Mouse (Mus musculus): ENCODE measurements around the gene Casp8.
A peak's percentile ranks its signal among the peaks of the same experiment; 100 is the strongest.
"Not testable (repeated sequence)": the region's sequence is repeated elsewhere in the genome, so short reads cannot be mapped to it uniquely, and the experiment has no call there.

Casp8 gene

GRCm38 (mm10) chr1:58795291-58796058 lies at the start of gene Casp8:
Gene Casp8 (plus strand): TSS chr1:58795374.
- no peak for DNase-seq (ENCODE audit: low spot score)

GRCm38 (mm10) chr1:58746880-58747279 lies 48.3 kb upstream of the Casp8 start:
- no peak for DNase-seq (ENCODE audit: low spot score)

- no peak for DNase-seq (ENCODE audit: low spot score)
These were observed 35.7 kb upstream of the Casp8 start for GRCm38 (mm10) chr1:58759451-58759850.

GRCm38 (mm10) chr1:58760581-58760980 lies 34.6 kb upstream of the Casp8 start:
- DNase-seq (ENCODE audit: low spot score): no peak

GRCm38 (mm10) chr1:58761391-58762275 lies 33.5 kb upstream of the Casp8 start:
- DNase-seq (ENCODE audit: low spot score): not testable (repeated sequence)

- no peak for DNase-seq (ENCODE audit: low spot score)
These were observed 32.6 kb upstream of the Casp8 start for GRCm38 (mm10) chr1:58762576-58762975.

GRCm38 (mm10) chr1:58766446-58766845 lies 28.7 kb upstream of the Casp8 start:
- DNase-seq (ENCODE audit: low spot score): not testable (repeated sequence)

GRCm38 (mm10) chr1:58769136-58769535 lies 26.0 kb upstream of the Casp8 start:
- DNase-seq (ENCODE audit: low spot score): no peak

- no peak for DNase-seq (ENCODE audit: low spot score)
These were observed 25.5 kb upstream of the Casp8 start for GRCm38 (mm10) chr1:58769701-58770100.

GRCm38 (mm10) chr1:58770111-58770720 lies 25.0 kb upstream of the Casp8 start:
- peak; percentile 34 for DNase-seq (ENCODE audit: low spot score)

GRCm38 (mm10) chr1:58772084-58772483 lies 23.1 kb upstream of the Casp8 start:
- no peak for DNase-seq (ENCODE audit: low spot score)

GRCm38 (mm10) chr1:58773280-58773679 lies 21.9 kb upstream of the Casp8 start:
- DNase-seq (ENCODE audit: low spot score): no peak

GRCm38 (mm10) chr1:58773905-58774304 lies 21.3 kb upstream of the Casp8 start:
- no peak for DNase-seq (ENCODE audit: low spot score)

- DNase-seq (ENCODE audit: low spot score): no peak
These were observed 19.8 kb upstream of the Casp8 start for GRCm38 (mm10) chr1:58775361-58775760.

- no peak for DNase-seq (ENCODE audit: low spot score)
These were observed 17.6 kb upstream of the Casp8 start for GRCm38 (mm10) chr1:58777583-58777982.

GRCm38 (mm10) chr1:58778226-58778625 lies 16.9 kb upstream of the Casp8 start:
- no peak for DNase-seq (ENCODE audit: low spot score)

GRCm38 (mm10) chr1:58786276-58786675 lies 8.9 kb upstream of the Casp8 start:
- no peak for DNase-seq (ENCODE audit: low spot score)

GRCm38 (mm10) chr1:58788410-58788809 lies 6.8 kb upstream of the Casp8 start:
- no peak for DNase-seq (ENCODE audit: low spot score)

GRCm38 (mm10) chr1:58794705-58795104 lies 469 bp upstream of the Casp8 start:
- DNase-seq (ENCODE audit: low spot score): no peak

GRCm38 (mm10) chr1:58796059-58796363 lies 837 bp downstream of the Casp8 start:
- DNase-seq (ENCODE audit: low spot score): no peak

- DNase-seq (ENCODE audit: low spot score): no peak
These were observed 1.7 kb downstream of the Casp8 start for GRCm38 (mm10) chr1:58796853-58797252.

GRCm38 (mm10) chr1:58797370-58797769 lies 2.2 kb downstream of the Casp8 start:
- DNase-seq (ENCODE audit: low spot score): no peak

- DNase-seq (ENCODE audit: low spot score): no peak
These were observed 3.7 kb downstream of the Casp8 start for GRCm38 (mm10) chr1:58798911-58799310.

All from left cerebral cortex, adult 11 months (tissue).